Mouse (Mus musculus) layer of hippocampus, postnatal 14 days (tissue): Measurements from ENCODE around the gene Rnf183. TPM values are rescaled to one million over a fixed set of nuclear protein-coding genes. Genes with fewer than 3 reads are reported as not detected.

Source experiments
- DNase-seq, 2 experiments: peaks; one replicate each; pipeline ENCODE4 v3.0.0; 2021 to 2022; ENCODE audit warnings: low spot score in 2 of 2, mixed read lengths in 1 of 2
- total RNA-seq, 2 experiments: library from RNA; stranded (reverse); gene quantifications; 2 replicates each; pipeline ENCODE4 v1.2.3; 2021

Gene Rnf183
- total RNA-seq, 2 experiments from 2014 or later = not detected

DNA sequence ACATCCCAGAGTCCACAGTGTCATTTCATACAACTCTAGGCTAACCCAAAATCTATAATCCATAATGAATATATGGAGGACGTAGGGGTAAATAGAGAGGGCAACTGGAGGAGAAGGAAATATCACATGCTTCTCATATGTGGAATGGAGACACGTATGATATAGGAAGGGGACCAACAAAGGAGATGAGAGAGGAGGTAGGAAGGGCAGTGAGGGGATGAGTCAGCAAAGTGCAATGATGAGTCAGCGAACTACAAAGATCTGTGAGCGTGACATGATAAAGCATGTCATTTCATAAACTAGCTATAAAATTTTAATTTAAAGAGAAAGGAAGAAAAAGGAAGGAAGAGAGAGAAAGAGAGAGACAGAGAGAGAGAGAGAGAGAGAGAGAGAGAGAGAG, 3.5 kb downstream of the Rnf183 start:
- DNase-seq = no peak

DNA sequence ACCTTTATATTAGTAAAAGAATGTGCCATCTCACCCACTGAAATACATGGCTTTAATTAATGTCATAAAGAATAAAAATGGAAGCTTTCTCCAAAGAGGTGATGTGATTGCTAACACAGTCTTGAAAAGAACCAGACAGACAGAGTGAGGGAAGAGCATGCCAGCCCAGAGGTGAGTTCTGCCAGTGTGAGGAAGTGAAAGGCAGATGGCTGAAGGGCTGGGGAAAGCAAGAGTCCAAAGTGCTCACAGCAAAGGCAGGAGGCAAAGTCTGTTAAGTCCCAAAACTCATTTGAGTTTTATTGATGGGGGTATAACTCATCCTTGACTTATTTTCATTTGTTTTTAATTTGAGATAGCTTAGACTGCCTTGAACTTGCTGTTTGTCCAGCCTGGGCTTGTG, 4.4 kb downstream of the Rnf183 start:
- DNase-seq = no peak

DNA sequence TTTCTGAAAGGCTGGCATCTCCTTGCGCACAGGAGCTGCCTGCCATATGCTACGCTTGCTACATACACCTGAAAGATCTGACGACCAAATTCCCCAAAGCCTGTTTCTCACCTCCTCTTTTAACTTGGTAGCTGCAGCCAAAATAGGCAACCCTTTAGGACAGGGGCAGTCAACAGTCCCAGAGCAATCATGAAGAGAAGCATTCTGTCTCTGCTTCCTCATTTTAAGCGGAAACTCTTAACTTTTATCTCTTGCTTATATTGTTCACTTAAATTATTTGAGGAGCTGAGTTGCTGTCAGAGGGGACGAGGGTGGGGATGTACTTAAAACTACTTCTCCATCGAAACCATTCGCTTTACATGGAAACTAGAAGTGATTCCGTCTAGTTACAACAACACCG, 5.4 kb downstream of the Rnf183 start:
- DNase-seq = no peak

DNA sequence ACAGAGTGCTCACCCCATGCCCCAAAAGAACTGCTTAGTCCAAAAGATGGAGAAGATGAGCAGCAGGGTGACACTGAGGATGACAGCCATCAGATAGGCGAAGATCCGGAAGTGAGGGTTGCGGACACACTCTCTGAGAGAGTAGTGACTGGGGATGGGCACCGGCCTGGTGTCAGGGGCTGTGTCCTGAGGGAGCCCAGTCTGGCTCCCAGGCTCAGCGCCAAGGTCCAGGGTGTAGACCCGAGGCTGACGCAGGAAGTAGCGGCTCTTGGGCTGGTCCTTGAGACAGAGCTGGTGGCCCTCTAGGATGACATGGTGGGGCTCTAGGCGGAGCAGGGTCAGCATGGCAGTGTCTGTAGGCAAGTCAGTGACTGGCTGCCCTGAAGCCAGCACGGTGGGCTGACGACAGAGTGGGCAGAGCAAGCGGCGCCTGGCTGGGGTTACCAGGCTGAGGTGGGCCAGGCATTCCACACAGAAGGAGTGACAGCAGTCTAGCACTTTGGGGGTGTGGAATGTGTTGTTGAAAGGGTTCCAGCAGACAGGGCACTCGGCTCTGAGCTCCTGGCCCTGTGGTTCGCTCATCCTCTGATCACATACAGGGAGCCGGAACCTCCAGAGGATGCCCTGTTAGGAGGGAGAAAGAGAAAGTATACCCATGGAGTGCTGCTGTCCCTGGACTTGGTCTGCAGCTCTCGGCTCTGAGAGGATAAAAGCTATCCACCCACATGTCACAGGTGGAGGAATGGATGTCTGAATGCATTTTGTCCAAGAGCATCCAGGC, 6.9 kb downstream of the Rnf183 start:
- no peak for DNase-seq

DNA sequence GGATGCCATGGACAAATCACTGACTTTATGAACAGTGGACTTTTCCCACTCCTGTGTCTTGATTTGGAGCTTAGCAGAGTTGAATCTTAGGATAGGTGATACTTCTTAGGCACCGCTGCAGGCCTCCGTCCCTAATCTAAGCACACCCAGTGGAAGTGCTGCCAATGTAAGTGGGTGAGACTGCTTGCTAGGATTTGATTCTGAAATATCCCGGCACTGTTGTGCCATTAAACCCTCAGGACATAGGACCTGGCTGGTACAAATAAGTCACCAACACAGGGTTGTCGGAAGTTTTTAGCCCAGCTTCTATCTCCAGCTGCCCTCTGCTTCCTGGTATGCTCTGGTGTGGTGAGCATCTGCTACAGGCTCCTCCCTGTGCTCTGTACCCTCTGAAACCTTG, 9.2 kb downstream of the Rnf183 start:
- no peak for DNase-seq

DNA sequence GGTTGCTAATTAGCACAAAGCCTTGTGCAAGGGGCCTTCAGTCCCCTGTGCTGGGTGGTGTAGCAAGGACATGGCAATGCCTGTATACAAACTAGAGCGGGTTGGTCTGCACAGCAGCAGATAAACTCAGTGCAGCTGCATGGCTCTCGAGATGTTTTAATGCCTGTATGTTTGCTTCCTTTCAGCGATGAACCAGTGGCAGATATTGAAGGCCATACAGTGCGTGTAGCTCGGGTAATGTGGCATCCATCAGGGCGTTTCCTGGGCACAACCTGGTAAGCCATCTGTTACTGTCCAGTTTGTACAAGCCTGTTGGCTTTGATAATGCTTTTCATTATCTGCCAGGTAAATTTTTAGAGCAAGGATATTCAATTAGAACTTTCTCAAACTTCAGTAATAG, 16.0 kb downstream of the Rnf183 start:
- no peak for DNase-seq

DNA sequence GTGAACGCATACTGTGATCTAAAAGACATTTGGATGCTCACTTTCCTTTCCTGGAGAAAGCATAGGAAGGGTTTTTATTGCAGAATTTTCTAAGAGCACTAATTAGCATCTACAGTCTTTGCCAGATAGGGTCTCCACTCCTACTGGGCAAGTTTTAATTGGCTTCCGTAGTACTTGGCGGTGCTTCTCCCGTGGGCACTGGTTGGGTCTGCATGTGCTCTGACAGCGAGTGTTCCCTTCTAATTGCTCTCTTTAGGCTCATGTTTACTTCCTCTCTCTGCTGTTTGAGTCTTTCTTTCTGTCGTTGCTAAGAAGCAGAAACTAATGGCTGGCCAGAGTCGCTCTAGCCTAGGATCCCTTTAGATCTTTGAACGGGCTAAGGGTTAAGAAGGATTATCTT, 16.6 kb downstream of the Rnf183 start:
- DNase-seq = peak in 1 of 2 experiments; percentile 64

DNA sequence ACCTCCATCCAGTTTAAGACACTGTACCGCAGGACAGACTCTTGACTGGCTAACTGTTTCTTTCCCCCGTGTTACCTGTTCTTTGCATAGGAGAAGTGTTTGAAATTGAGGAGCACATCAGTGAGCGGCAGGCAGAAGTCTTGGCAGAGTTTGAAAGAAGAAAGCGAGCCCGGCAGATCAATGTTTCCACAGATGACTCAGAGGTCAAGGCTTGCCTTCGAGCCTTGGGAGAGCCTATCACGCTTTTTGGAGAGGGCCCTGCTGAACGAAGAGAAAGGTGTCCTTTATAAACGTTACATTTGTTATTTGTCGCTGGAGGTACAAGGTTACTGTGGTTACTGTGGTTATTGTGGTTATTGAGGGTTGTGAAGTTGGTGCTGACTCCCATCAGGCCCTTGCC, 23.4 kb downstream of the Rnf183 start:
- DNase-seq = no peak

DNA sequence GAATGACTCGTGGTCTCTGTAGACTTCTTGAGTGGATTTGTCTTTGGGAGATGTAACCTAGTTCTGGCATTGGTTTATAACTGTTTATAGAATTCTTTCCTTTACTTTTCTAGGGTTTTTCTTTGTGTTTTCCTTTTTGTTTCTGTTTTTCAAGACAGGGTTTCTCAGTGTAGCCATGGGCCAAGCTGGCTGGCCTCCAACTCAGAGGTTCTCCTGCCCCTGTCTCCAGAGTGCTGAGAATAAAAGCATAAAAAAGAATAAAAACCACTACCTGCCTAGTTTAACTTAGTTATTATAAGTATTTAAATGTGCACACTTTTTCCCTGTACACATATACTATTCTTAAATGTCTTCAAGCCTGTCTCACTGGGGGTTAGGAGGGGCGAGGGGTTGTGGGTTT, 24.7 kb downstream of the Rnf183 start:
- no peak for DNase-seq

DNA sequence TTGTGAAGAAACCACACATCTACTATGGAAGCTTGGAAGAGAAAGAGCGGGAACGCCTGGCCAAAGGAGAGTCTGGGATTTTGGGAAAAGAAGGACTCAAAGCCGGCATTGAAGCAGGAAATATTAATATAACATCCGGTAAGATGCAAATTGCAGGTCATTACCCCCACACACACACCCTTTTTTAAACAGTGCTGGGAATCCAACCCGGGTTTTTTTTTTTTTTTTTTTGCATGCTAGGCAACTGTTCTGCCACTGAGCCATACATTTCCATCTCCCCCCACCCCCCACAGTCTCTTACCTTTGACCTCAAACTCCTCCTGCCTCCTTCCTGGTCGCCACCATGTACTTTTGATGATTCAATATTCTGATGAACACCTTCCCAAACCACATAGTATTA, 25.4 kb downstream of the Rnf183 start:
- DNase-seq = no peak

DNA sequence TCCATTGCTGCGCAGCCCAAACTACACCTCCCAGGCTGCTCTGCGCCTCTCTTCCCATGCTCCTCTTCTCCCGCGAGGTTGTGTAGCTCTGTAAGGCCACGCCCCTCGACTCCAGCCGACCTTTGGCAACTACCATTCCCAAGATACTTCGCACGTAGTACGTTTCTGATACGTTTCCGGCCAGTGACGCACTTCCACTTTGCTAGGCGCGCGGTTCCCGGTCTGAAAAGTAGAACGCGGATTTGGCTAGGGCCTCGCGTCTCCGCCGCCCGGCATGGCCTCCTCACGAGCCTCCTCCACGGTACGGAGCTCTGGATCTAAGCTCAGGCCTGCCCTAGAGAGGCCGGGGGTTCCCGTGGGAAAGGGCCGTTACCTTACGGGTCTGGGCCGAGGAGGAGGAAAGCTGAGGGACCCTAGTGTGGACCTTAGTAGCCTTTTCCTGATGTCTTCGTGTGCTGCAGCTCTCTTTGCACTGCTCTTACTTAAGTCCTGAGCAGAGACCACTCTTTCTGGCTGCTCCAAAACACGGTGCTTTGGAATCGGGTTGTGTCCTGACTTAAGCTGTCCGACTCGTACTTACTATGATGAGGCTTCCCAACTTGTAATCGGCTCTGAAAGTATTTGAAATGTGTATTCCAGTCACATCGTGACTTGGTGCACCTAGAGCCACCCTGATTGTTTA, 26.3 kb downstream of the Rnf183 start, which contains the start of the genes Cdc26 and Prpf4:
Gene Cdc26, minus strand, starts transcription at position 42 of the 682 bp plus-strand sequence.
Gene Prpf4, plus strand, starts transcription at position 197 of the 682 bp plus-strand sequence.
- peak; percentile 96 to 99 for DNase-seq

DNA sequence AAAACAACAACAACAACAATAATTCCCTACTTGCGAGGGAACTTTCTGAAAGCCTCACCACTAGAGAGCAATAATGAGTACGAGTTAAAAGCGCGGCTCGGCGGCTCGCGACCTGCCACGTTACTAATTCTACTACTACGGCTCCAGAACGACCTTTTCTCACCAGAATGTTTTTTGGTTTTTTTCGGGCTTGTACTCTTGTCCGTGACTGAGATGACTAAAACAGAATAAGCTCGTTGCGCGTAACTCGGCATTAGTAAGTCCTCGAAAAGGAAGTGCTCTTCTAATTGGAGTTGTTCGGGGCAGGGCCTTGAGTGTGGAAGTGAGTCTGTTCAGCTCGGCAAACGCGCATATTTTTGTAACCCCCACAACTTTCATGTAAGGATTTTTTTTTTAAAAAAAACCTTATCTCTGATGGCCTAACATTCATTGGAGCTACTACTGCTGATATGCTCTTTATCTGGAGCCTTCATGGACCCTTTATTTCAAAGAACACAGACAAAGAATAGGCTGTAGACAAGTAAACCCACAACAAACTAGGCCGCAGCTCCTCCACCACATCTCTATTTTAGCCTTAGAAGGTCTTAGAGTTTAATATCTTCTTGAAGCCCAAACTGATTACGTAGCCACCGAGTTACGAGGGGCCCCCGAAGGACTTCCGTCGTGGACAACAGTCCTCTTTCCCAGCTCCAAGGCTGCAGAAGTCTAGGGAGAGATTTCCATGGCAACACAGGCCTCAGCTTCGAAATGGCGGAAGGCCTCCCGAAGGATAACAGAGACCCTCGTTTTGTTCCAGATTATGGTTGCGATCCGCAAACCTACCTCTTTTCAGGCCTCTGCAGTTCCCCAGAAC, 27.1 kb downstream of the Rnf183 start:
- DNase-seq = peak; percentile 55 to 73

DNA sequence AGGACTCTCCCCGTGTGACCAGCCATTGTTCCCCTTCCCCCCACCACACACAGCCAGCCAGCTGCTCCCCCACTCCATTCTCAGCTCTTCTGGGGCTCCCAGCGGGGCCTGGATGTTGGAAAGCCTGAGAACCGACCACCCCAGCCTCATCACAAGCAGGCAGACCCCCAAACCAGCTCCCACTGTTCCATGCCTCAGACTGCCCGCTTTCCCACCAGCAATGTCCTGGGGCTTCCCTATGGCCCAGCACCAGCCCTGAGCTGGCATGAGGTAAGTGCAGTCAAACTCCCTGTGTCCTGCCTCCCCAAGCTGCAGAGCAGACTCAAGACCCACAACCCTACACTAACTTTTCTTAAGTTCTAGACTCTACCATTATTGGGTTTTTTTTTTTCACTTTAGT, 28.9 kb downstream of the Rnf183 start:
- no peak for DNase-seq

DNA sequence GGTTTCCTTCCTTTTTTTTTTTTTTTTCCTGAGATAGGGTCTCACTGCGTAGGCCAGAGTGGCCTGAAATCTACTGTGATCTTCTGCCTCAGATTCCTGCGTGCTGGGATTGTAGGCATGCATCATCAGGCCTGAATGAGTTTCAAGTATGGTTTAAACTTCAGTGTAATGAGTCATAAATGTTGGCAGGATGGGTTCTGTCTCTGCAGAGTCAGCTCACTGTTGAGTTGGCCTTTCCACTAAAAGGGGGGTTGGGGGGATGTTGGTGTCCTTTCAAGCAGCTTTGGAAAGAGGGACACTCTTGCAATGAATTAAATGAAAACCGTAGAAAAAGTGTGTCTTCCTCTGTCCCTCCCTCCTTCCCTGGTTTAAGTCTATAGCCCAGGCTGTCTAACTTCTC, 36.1 kb downstream of the Rnf183 start:
- DNase-seq = no peak

DNA sequence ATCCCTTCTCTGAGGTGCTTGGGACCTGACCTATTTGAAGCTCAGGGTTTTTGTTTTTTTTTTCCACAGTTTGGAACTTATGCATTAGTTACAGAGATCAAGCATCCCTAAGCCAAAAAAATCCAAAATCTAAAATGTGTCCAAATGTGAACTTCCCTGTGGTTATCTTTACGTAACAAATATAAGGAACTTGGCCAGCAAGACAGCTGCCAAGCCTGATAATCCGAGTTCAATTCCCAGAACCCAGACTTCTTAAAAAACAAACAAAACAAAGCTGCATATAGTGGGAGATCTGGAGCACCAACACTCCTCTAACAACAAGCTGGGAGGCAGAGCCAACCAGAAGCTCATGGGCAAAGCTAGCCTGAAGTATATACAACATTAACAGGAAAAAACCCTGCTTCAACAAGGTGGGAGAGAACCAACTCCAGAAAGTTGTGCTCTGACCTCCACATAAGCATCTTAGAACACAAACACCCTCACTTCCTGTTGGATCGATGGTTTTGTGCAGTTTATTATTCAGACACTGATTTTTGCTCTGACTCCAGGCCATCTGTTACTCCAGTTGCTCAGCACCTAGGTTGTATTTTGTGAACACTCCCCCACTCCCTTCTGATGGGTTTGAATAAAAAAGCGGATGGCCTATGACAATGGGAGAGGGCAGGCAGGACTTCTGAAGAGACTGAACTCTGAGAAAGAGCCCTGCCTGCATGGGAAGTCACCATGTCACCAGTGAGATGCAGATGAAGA, 37.3 kb downstream of the Rnf183 start:
- DNase-seq = peak; percentile 28 to 59

DNA sequence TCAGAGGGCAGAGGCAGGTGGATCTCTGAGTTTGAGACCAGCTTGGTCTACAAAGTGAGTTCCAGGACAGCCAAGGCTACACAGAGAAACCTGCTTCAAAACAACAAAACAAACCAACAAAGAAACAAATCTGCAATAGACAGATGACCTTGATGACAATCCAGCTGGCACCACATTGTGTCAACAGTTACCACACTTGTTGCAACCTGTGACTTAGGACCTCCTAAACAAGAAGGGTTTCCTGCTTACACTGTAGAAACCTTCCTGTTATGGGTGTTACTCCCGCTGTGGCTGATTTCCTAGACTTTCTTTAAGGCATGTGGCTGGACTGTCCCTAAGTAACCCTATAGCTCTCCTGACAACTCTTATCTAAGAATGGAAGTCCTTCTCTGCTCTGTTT, 39.2 kb downstream of the Rnf183 start:
- no peak for DNase-seq

DNA sequence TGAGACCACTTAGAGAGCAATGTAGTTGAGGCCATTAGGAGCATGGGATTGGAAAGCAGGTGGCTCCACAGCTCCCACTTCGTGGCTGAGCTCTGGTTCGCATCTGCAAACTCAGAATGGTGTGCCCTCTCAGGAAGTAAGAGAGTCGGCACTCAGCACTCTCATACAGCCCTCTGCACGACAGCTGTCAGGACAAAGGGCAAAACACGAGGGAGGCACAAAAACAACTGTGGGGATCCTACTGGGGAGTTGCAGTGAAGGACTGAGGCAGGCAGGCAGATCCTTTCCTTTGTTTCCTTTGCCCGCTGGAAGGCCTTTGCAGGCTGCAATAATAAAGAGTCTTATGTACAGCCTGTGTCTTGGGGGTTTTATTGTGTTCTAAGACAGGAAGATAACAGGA, 41.6 kb downstream of the Rnf183 start:
- DNase-seq = no peak

DNA sequence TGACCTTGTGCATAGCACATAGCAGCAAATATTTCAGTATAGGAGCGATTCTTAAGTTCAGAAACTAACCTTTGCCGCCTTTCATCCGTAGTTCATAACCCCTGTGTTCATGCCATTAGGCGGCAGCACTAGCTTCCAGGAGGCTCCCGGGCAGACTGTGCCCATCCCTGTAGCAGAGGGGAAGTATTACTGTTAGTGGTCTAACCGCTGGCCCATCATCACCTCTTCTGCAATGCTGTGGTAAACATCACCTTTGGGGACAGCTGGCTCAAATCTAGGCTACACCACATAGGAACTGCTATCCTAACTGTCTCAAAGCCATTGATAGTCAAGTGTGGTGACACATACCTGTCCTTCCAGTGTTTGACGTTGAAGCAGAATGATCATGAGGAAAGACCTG, 43.2 kb downstream of the Rnf183 start:
- no peak for DNase-seq

DNA sequence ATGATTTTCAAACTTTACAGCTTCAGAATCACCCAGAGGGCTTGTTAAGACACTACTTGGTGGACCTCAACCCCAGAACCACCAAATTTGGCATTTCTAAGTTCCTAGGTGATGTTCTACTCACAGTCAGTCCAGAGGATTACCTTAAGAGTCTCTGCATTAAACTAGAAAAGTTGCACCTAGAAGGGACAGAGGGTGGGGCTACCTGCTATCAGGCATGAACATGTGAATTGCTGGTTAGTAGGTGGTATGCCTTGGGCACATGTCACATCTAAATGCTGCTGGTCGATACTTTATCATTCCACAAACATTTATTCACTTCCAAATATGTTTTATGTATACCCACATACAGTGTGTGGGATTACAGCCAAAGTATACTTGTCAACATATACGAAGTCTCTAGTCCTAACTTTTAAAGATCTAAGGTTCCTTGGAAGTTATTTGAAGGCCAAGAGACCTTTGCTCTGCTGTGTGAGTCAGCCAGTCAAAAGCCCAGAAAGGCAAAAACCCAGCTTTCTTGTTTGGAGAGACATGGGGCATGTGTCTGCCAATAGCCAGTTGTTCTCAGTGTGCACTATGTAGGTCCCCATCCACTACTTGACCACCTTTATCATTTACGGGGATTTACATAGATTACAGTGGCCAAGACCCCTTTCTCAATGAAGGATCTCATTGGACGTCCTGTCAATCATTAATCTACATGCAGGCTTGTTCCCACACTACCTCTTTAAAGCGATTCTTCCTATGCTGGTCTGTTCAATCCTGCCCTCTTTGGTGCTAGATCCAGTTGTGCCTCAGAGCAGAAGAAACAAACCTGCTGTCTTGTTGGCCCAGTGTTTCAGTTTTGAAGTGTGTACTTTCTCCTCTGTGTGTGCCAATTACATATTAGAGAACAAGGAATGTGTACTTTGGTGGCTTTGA, 45.2 kb downstream of the Rnf183 start:
- DNase-seq = no peak

DNA sequence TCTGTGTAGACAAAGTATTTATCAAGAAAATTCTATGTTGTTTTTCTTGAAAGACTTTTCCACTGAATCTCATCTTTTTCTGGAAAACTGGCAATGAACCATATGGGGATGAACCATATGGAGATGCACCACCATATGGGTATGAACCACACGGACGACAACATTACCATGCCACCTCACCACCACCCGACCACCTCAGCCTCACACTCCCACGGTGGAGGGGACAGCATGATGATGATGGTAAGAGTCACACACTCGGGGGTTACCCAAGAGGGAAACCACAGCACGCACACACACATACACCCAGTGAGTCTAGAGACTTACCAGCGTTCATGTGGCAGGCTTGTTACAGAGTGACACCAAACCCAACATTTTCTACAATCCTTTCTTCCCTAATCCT, 49.6 kb downstream of the Rnf183 start:
- no peak for DNase-seq
